Mouse (Mus musculus): ENCODE results near the gene Ivd.

DNA sequence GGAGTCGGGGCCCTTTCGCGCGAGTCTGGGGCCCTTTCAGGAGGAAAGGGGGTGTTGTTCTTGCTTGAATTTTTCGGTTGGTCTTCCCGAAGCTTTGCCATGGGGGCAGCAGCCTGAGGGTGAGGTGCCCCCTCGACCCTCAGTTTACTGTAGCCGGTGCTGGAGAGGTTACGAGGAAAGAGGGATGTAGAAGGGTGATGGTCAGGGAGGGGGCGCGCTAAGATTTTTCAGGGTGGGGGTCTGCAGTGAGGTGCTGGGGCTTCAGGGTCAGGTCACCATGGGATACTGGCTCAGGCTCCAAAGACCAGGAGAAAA lies 39.0 kb downstream of the Ivd start:
- TF ChIP-seq CTCF (IDR thresholded peaks at IDR 0.05; ENCODE audit: control insufficient read depth, insufficient read depth, low read length): no peak
- no peak for TF ChIP-seq POLR2A (IDR thresholded peaks at IDR 0.05; ENCODE audit: borderline replicate concordance, control insufficient read depth, low read depth, low read length)
